ENCODE assay signal across 8 mouse cellular contexts in the genomic region with DNA sequence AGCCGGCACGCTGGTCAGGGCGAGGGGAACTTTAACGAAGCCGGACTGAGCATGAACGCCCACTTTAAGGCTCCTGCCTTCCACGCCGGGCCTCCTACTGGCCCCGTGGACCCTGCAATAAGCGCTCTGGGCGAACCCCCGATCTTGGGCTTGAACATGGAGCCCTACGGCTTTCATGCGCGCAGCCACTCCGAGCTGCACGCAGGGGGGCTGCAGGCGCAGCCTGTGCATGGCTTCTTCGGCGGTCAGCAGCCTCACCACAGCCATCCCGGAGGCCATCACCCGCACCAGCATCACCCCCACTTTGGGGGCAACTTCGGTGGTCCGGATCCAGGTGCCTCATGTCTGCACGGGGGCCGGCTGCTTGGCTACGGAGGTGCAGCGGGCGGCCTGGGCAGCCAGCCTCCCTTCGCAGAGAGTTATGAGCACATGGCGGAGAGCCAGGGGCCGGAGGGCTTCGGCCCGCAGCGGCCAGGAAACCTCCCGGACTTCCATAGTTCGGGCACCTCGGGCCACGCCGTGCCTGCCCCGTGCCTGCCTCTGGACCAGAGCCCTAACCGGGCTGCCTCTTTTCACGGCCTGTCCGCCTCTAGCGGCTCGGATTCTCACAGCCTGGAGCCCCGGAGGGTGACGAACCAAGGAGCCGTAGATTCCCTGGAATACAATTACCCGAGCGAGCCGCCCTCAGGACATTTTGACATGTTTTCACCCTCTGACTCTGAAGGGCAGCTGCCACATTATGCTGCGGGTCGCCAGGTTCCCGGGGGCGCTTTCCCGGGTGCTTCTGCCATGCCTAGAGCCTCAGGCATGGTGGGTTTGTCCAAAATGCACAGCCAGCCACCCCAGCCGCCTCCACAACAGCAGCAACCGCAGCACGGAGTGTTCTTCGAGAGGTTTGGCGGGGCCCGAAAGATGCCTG. TPM values are rescaled to one million over a fixed set of nuclear protein-coding genes. Genes with fewer than 3 reads are reported as not detected.
DNase-seq lines count a peak whose midpoint lies in the region; ATAC-seq and TF ChIP-seq lines count a peak whose summit lies in the region.

No protein-coding gene starts in this region.

- H3K36me3 ChIP-seq in heart, adult 2 months (ENCODE audit: control insufficient read depth, insufficient read depth, low read length) = peaks cover 6% of the 10 kb centered on the region
- H3K36me3 ChIP-seq in heart, embryonic 11.5 days (ENCODE audit: control insufficient read depth, insufficient read depth, low read length) = 0 out of 2 replicates have a peak, but pooled peaks cover 3% of the 10 kb centered on the region

- WGBS in heart, adult 2 months = 17% methylated on average over 63 of the region's 63 CpGs
- 1% methylated on average over 63 of the region's 63 CpGs for WGBS in heart, embryonic 11.5 days (ENCODE audit: insufficient replicate concordance)

- TF ChIP-seq CTCF in heart, adult 2 months (IDR thresholded peaks at IDR 0.05) = no peak

- peaks cover 4% of the 10 kb centered on the region for H3K4me1 ChIP-seq in heart, adult 2 months (ENCODE audit: control insufficient read depth, insufficient read depth, low read length)
- peaks cover 44% of the 10 kb centered on the region for H3K4me1 ChIP-seq in heart, embryonic 11.5 days (ENCODE audit: control insufficient read depth, insufficient read depth, low read length)

- H3K4me2 ChIP-seq in heart, embryonic 11.5 days = peak overlapping the region; percentile 97

- intact Hi-C loops in heart, adult 2 months (cut with DNase I) = loop anchor here (5.0 to 10.0 kb wide), 2 partner anchors 384 to 476 kb away; no protein-coding TSS in a partner anchor

- TF ChIP-seq EP300 in heart, adult 2 months (IDR thresholded peaks at IDR 0.05; ENCODE audit: insufficient read depth, low read depth, low read length) = no peak

- DNase-seq in heart, adult 2 months = peak; percentile 55 to 71
- DNase-seq in heart, adult 11 months = no peak
- DNase-seq in ZHBTc4 (ENCODE audit: low read depth, low spot score) = peak; percentile 57
- DNase-seq in kidney, postnatal 14 days = peak; percentile 48
- DNase-seq in naive thymus-derived CD4-positive, alpha-beta T cell, adult 2 months (ENCODE audit: low read depth) = peak; percentile 16
- no peak for DNase-seq in yolk sac, embryonic 10.5 days (ENCODE audit: low spot score)

- H3K9me3 ChIP-seq in heart, embryonic 11.5 days (replicated peaks; ENCODE audit: control insufficient read depth, low read length) = no peaks in the 10 kb centered on the region

- peak overlapping the region; percentile 74 for H3K4me3 ChIP-seq in heart, adult 2 months
- peak overlapping the region; percentile 77 for H3K4me3 ChIP-seq in heart, embryonic 11.5 days (ENCODE audit: low read depth, low read length)

- peak overlapping the region; percentile 90 for H3K27ac ChIP-seq in heart, adult 2 months
- no peak overlapping the region for H3K27ac ChIP-seq in heart, embryonic 11.5 days (ENCODE audit: low read depth, low read length)

- no peak for ATAC-seq in heart, embryonic 11.5 days (replicated peaks; ENCODE audit: insufficient number of reproducible peaks, low FRiP score, low TSS enrichment)
- ATAC-seq in inflammation-experienced regulatory T-cells, adult 6 months = no peak

- H3K27me3 ChIP-seq in heart, adult 2 months (ENCODE audit: control insufficient read depth, insufficient read depth, low read length) = no peaks in the 10 kb centered on the region
- peaks cover 38% of the 10 kb centered on the region for H3K27me3 ChIP-seq in heart, embryonic 11.5 days (ENCODE audit: control insufficient read depth, insufficient read depth, low read length)

- TF ChIP-seq POLR2A in heart, adult 2 months (IDR thresholded peaks at IDR 0.05; ENCODE audit: insufficient read depth, low read depth, low read length) = no peak

- peaks cover 21% of the 10 kb centered on the region for H3K79me2 ChIP-seq in heart, adult 2 months (replicated peaks; ENCODE audit: control insufficient read depth, insufficient read depth, low read length)

- H3K9ac ChIP-seq in heart, adult 2 months (ENCODE audit: low read depth, low read length) = peak overlapping the region; percentile 80
- peak overlapping the region; percentile 88 for H3K9ac ChIP-seq in heart, embryonic 11.5 days (ENCODE audit: low read depth, low read length)

RNA-seq across cellular contexts. Expression of a gene that starts 1.3 kb away (rescaled TPM):
- total RNA-seq in heart, adult 2 months (2021) = 10 to 100 TPM; 18.7 to 23.9 TPM
- polyA plus RNA-seq in heart, adult 2 months (2012; rRNA removed) = 4.8 and 5.5 TPM in 2 replicates
- polyA plus RNA-seq in heart, embryonic 11.5 days (2014; fragmentation: Nextera tagmentation; extraction: Ambion mirVana) = 6.6 and 7.1 TPM in 2 replicates
- not detected for polyA plus RNA-seq in inflammation-experienced regulatory T-cells, adult 6 months (2017; shearing (Covaris generic))

Comparison
In these comparisons a context has a peak if more than half of its experiments do, and no peak if none do; other contexts are left out.
1. DNase-seq: peak in heart, adult 2 months (2 of 2), ZHBTc4 (single experiment), kidney, postnatal 14 days (single experiment) and naive thymus-derived CD4-positive, alpha-beta T cell, adult 2 months (single experiment); none in heart, adult 11 months (single experiment) and yolk sac, embryonic 10.5 days (single experiment).